ENCODE assay signal across 8 mouse cellular contexts in the genomic region with DNA sequence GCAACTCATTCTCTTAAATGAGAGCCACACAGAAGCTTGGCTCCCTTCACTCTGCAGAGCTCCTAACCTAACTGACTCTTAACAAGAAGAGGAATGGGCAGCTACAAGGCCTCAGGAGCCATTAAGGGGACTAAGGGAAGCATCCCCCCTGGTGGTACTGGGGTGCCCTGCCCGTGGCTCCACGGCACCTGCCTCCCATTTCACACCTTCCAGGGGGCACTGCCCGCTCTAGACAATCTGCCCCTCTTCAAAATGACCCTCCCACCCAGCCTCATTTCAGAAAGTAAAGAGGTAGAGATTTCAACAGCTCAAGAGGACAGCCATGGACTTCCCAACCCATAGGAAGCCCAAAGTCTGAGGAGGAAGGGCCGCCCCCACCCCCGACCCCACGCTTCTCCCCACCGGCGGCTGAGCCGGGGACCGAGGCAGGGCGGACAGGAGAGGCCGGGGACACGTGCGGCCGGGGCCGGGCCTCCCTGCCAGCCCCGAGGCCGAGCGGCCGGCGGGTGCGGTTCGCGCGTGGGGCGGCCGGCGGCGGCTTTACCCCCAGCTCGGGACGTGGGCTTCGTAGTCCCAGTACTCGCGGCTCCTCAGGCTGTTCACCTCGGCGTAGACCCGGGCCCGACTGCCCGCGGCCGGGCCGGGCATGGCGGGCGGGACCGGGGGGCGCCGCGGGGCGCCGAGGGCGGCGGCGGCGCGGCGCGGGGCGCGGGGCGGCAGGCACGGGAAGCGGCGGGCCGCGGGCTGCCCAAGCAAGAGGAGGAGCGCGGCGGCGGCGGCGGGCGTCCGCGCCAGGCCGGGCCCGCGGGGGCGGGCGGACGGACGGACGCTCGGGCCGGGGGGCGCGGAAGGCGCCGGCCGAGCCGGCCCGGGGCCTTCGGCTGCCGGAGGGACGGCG. TPM values are rescaled to one million over a fixed set of nuclear protein-coding genes. Genes with fewer than 3 reads are reported as not detected.
DNase-seq lines count a peak whose midpoint lies in the region; ATAC-seq and TF ChIP-seq lines count a peak whose summit lies in the region.

No protein-coding gene starts in this region.

- no peak for TF ChIP-seq CTCF in kidney, adult 2 months (conservative IDR thresholded peaks at IDR 0.05; ENCODE audit: insufficient read depth, insufficient read length, low read depth, low read length)
- TF ChIP-seq CTCF in G1E (IDR thresholded peaks at IDR 0.05; ENCODE audit: low read depth, low read length), result 0 out of 2 replicates have a peak, but pooled peaks have one; percentile 11
- no peak for TF ChIP-seq CTCF in embryonic fibroblast, embryonic 13.5 days (IDR thresholded peaks at IDR 0.05; ENCODE audit: borderline replicate concordance, insufficient read depth, low read length)
- peak; percentile 36 for TF ChIP-seq CTCF in hindbrain, postnatal 0 days (IDR thresholded peaks at IDR 0.05; ENCODE audit: low read depth)
- no peak for TF ChIP-seq CTCF in testis, adult 2 months (IDR thresholded peaks at IDR 0.05; ENCODE audit: control insufficient read depth, insufficient read depth, insufficient replicate concordance, low read depth, low read length)

- WGBS in kidney, adult 2 months, result 7% methylated on average over 86 of the region's 95 CpGs
- WGBS in hindbrain, postnatal 0 days, result 0% methylated on average over 40 of the region's 95 CpGs

- H3K9ac ChIP-seq in hindbrain, postnatal 0 days (replicated peaks; ENCODE audit: low read length), result peak overlapping the region; percentile 92

- H3K4me3 ChIP-seq in kidney, adult 2 months (ENCODE audit: insufficient read depth, low read depth, low read length), result peak overlapping the region; percentile 93
- peak overlapping the region; percentile 85 for H3K4me3 ChIP-seq in G1E (ENCODE audit: low read depth, low read length)
- H3K4me3 ChIP-seq in embryonic fibroblast, embryonic 13.5 days (ENCODE audit: insufficient read depth, low read length), result peak overlapping the region; percentile 75
- H3K4me3 ChIP-seq in hindbrain, postnatal 0 days (ENCODE audit: low read length), result peak overlapping the region; percentile 91
- peak overlapping the region; percentile 94 for H3K4me3 ChIP-seq in megakaryocyte, embryonic 14.5 days (replicated peaks)
- peak overlapping the region; percentile 94 for H3K4me3 ChIP-seq in testis, adult 2 months (ENCODE audit: control insufficient read depth, low read depth, low read length)

- no peaks in the 10 kb centered on the region for H3K9me3 ChIP-seq in G1E (replicated peaks)
- no peaks in the 10 kb centered on the region for H3K9me3 ChIP-seq in hindbrain, postnatal 0 days (ENCODE audit: low read length)
- H3K9me3 ChIP-seq in megakaryocyte, embryonic 14.5 days, result no peaks in the 10 kb centered on the region

- no peaks in the 10 kb centered on the region for H3K27me3 ChIP-seq in kidney, adult 2 months (replicated peaks; ENCODE audit: control insufficient read depth, insufficient read depth, low read length)
- H3K27me3 ChIP-seq in G1E (ENCODE audit: insufficient read depth, low read length), result peaks cover 4% of the 10 kb centered on the region; the same call in 1 of the 2 replicates
- no peaks in the 10 kb centered on the region for H3K27me3 ChIP-seq in hindbrain, postnatal 0 days (ENCODE audit: insufficient read depth, low read length)
- peaks cover 3% of the 10 kb centered on the region for H3K27me3 ChIP-seq in megakaryocyte, embryonic 14.5 days (replicated peaks)
- H3K27me3 ChIP-seq in testis, adult 2 months (ENCODE audit: control insufficient read depth, insufficient read depth, low read length), result no peaks in the 10 kb centered on the region

- no peak for TF ChIP-seq POLR2A in kidney, adult 2 months (IDR thresholded peaks at IDR 0.05; ENCODE audit: low read depth, low read length)
- TF ChIP-seq POLR2A in embryonic fibroblast, embryonic 13.5 days (IDR thresholded peaks at IDR 0.05; ENCODE audit: low read depth, low read length), result no peak
- no peak for TF ChIP-seq POLR2A in testis, adult 2 months (IDR thresholded peaks at IDR 0.05; ENCODE audit: control insufficient read depth, low read depth, low read length)

- no peak for ATAC-seq in G1E (ENCODE audit: extremely low read depth, insufficient number of reproducible peaks, low FRiP score, poor library complexity, severe bottlenecking)
- ATAC-seq in hindbrain, postnatal 0 days, result peak; percentile 50

- peaks cover under 1% of the 10 kb centered on the region; the same call in 1 of the 2 replicates for H3K36me3 ChIP-seq in kidney, adult 2 months (ENCODE audit: control insufficient read depth, insufficient read depth, low read length)
- H3K36me3 ChIP-seq in G1E (replicated peaks), result peaks cover 46% of the 10 kb centered on the region
- H3K36me3 ChIP-seq in hindbrain, postnatal 0 days (ENCODE audit: insufficient read depth, low read length), result peaks cover 14% of the 10 kb centered on the region
- peaks cover 39% of the 10 kb centered on the region for H3K36me3 ChIP-seq in megakaryocyte, embryonic 14.5 days (replicated peaks; ENCODE audit: low read length)
- peaks cover 1% of the 10 kb centered on the region; the same call in 1 of the 2 replicates for H3K36me3 ChIP-seq in testis, adult 2 months (ENCODE audit: control insufficient read depth, insufficient read depth, low read length)

- 0 out of 2 replicates have a peak, but pooled peaks cover 4% of the 10 kb centered on the region for H3K4me1 ChIP-seq in kidney, adult 2 months (ENCODE audit: control insufficient read depth, insufficient read depth, low read length)
- peaks cover 33% of the 10 kb centered on the region for H3K4me1 ChIP-seq in G1E (ENCODE audit: insufficient read depth, low read depth, low read length)
- H3K4me1 ChIP-seq in embryonic fibroblast, embryonic 13.5 days (ENCODE audit: control insufficient read depth, insufficient read depth, low read length), result peaks cover 6% of the 10 kb centered on the region
- peaks cover 9% of the 10 kb centered on the region for H3K4me1 ChIP-seq in hindbrain, postnatal 0 days (ENCODE audit: insufficient read depth, low read length)
- peaks cover 29% of the 10 kb centered on the region for H3K4me1 ChIP-seq in megakaryocyte, embryonic 14.5 days
- H3K4me1 ChIP-seq in testis, adult 2 months (ENCODE audit: control insufficient read depth, insufficient read depth, low read length), result peaks cover 5% of the 10 kb centered on the region

- DNase-seq in kidney, adult 2 months, result peak; percentile 1
- no peak for DNase-seq in kidney, postnatal 25 days
- DNase-seq in G1E (ENCODE audit: low spot score), result peak; percentile 38
- no peak for DNase-seq in hindbrain, postnatal 0 days (ENCODE audit: low spot score)
- no peak for DNase-seq in ovary, postnatal 10 days (ENCODE audit: low spot score)

- H3K27ac ChIP-seq in kidney, adult 2 months (ENCODE audit: insufficient read depth, low read depth, low read length), result no peak overlapping the region; the same call in 1 of the 2 replicates
- H3K27ac ChIP-seq in embryonic fibroblast, embryonic 13.5 days (ENCODE audit: insufficient read depth, low read length), result no peak overlapping the region
- peak overlapping the region; percentile 73 for H3K27ac ChIP-seq in hindbrain, postnatal 0 days
- H3K27ac ChIP-seq in testis, adult 2 months (ENCODE audit: control insufficient read depth, insufficient read depth, low read depth, low read length), result peak overlapping the region; percentile 70

- H3K4me2 ChIP-seq in hindbrain, postnatal 0 days (ENCODE audit: low read depth, low read length), result peak overlapping the region; percentile 92

RNA-seq across cellular contexts. Expression of a gene that starts 1.8 kb away (rescaled TPM):
- 15.7 and 19.6 TPM in 2 replicates for polyA plus RNA-seq in kidney, adult 2 months (2012; rRNA removed)
- total RNA-seq in G1E (2014; fragmentation: Nextera tagmentation), result 283 and 300 TPM in 2 replicates
- total RNA-seq in G1E (2017), result 31.5 and 45.0 TPM in 2 replicates
- polyA plus RNA-seq in G1E (2012), result 30.8 and 35.8 TPM in 2 replicates
- polyA plus RNA-seq in embryonic fibroblast, embryonic 13.5 days (2011; ENCODE audit: insufficient read length, low read depth, missing spikeins), result 119 and 120 TPM in 2 replicates
- total RNA-seq in hindbrain, postnatal 0 days (2014; rRNA removed), result 17.5 and 25.3 TPM in 2 replicates
- polyA plus RNA-seq in hindbrain, postnatal 0 days (2015; fragmentation: Nextera tagmentation; extraction: Ambion mirVana), result 7.8 and 9.3 TPM in 2 replicates
- polyA plus RNA-seq in megakaryocyte, embryonic 14.5 days (2012; ENCODE audit: insufficient read depth, low replicate concordance), result 6.6 and 7.8 TPM in 2 replicates
- polyA plus RNA-seq in testis, adult 2 months (2012; rRNA removed), result 107 and 125 TPM in 2 replicates

RNA-seq across cellular contexts. Expression of a gene that starts 45.8 kb away (rescaled TPM):
- polyA plus RNA-seq in kidney, adult 2 months (2012; rRNA removed), result 0.13 TPM in 1 of 2 replicates, not detected in the other
- not detected in 2 replicates for total RNA-seq in G1E (2014; fragmentation: Nextera tagmentation)
- not detected in 2 replicates for total RNA-seq in G1E (2017)
- not detected in 2 replicates for polyA plus RNA-seq in G1E (2012)
- polyA plus RNA-seq in embryonic fibroblast, embryonic 13.5 days (2011; ENCODE audit: insufficient read length, low read depth, missing spikeins), result not detected in 2 replicates
- 0.78 and 1.0 TPM in 2 replicates for total RNA-seq in hindbrain, postnatal 0 days (2014; rRNA removed)
- polyA plus RNA-seq in hindbrain, postnatal 0 days (2015; fragmentation: Nextera tagmentation; extraction: Ambion mirVana), result 3.2 and 5.0 TPM in 2 replicates
- not detected in 2 replicates for polyA plus RNA-seq in megakaryocyte, embryonic 14.5 days (2012; ENCODE audit: insufficient read depth, low replicate concordance)
- 82.2 and 87.4 TPM in 2 replicates for polyA plus RNA-seq in testis, adult 2 months (2012; rRNA removed)

RNA-seq across cellular contexts. Expression of a gene that starts 53.4 kb away (rescaled TPM):
- polyA plus RNA-seq in kidney, adult 2 months (2012; rRNA removed), result 35.7 and 41.2 TPM in 2 replicates
- total RNA-seq in G1E (2014; fragmentation: Nextera tagmentation), result 52.3 and 81.0 TPM in 2 replicates
- 62.4 and 63.0 TPM in 2 replicates for total RNA-seq in G1E (2017)
- 29.3 and 38.5 TPM in 2 replicates for polyA plus RNA-seq in G1E (2012)
- polyA plus RNA-seq in embryonic fibroblast, embryonic 13.5 days (2011; ENCODE audit: insufficient read length, low read depth, missing spikeins), result 55.4 and 68.2 TPM in 2 replicates
- total RNA-seq in hindbrain, postnatal 0 days (2014; rRNA removed), result 72.3 and 74.5 TPM in 2 replicates
- 126 and 127 TPM in 2 replicates for polyA plus RNA-seq in hindbrain, postnatal 0 days (2015; fragmentation: Nextera tagmentation; extraction: Ambion mirVana)
- polyA plus RNA-seq in megakaryocyte, embryonic 14.5 days (2012; ENCODE audit: insufficient read depth, low replicate concordance), result 12.7 and 20.4 TPM in 2 replicates
- polyA plus RNA-seq in testis, adult 2 months (2012; rRNA removed), result 103 and 106 TPM in 2 replicates

Comparison
In these comparisons a context has a peak if more than half of its experiments do, and no peak if none do; other contexts are left out.
1. DNase-seq: peak in kidney, adult 2 months (single experiment) and G1E (single experiment); none in kidney, postnatal 25 days (0 of 2), hindbrain, postnatal 0 days (single experiment) and ovary, postnatal 10 days (single experiment).
2. H3K27ac ChIP-seq: peak in hindbrain, postnatal 0 days (single experiment) and testis, adult 2 months (single experiment); none in kidney, adult 2 months (single experiment) and embryonic fibroblast, embryonic 13.5 days (single experiment).
3. CTCF ChIP-seq: peak in G1E (single experiment) and hindbrain, postnatal 0 days (single experiment); none in kidney, adult 2 months (single experiment), embryonic fibroblast, embryonic 13.5 days (single experiment) and testis, adult 2 months (single experiment).
4. RNA of a gene that starts 45.8 kb away (polyA plus RNA-seq): 82.2 to 87.4 TPM in testis, adult 2 months; 3.2 to 5.0 TPM in hindbrain, postnatal 0 days, 0.13 TPM in kidney, adult 2 months, not detected in G1E, not detected in embryonic fibroblast, embryonic 13.5 days and not detected in megakaryocyte, embryonic 14.5 days; every median in the first group is over 10 times any median in the second.
5. Peak in every context shown above with its lines, with median percentiles within 50 percentile points of each other: H3K4me3 ChIP-seq.